Mouse (Mus musculus) right cerebral cortex, postnatal 10 days (tissue): ENCODE results near the gene Hmcn1.

ENCODE experiments used
- DNase-seq, 2 experiments: peaks; one replicate each; pipeline ENCODE4 v3.0.0; 2021; ENCODE audit warnings: low spot score in 2 of 2

The Hmcn1 gene

DNA sequence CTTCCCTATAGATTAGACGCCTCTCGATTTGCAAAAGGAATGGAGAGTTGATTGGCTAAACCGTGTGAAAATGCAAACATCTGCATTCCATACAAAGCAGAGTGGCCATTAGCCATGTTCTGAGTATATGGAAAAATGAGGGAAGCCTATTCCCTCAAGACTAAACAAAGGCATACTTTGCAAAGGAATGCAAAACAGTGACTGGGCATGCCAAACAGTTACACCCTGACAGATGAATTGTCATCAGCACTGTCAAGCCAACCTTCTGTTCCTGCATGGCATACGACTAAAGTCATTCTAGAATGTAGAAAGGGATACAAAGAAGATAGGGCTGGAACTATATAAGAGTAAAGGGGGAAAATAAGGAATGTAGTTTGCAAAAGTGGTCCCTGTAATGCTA lies 115.3 kb downstream of the Hmcn1 start:
- DNase-seq: no peak

DNA sequence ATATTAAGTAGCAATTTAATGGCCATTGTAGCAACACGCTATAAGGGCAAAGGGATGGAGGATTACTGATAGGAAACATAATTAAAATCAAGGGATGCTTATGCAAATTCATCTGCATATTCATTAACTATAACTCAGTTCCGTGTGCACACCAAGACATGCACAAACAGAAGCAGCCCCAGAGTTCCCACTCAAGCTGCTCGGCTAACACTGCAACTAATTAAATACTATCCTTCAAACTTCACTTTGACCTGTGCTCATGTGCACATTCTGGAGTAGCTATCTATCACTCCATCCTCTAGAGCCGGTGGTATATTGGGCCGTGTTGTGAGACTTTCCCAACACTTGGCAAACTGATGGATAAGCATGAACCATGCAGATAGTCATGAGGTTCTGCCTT lies 119.2 kb downstream of the Hmcn1 start:
- DNase-seq: no peak

DNA sequence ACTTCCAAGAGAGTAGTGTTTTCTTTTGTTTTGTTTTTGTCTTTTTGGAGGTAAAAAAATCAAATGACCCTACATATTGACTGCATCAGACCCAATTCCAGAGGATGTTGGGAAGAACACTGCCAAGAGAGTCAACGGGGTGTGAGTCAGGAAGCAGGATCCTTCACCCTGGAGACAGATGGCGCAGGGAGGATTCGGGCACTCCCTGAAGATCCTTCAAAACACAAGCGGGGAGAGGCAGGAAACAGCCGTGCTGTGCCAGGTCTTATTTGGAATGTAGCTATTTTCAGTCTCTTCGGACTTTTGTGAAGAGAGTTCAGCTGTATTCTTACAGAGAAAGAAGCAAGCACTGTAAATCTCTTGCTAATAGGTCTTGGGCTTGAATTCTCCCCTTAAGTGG lies 120.0 kb downstream of the Hmcn1 start:
- no peak for DNase-seq

DNA sequence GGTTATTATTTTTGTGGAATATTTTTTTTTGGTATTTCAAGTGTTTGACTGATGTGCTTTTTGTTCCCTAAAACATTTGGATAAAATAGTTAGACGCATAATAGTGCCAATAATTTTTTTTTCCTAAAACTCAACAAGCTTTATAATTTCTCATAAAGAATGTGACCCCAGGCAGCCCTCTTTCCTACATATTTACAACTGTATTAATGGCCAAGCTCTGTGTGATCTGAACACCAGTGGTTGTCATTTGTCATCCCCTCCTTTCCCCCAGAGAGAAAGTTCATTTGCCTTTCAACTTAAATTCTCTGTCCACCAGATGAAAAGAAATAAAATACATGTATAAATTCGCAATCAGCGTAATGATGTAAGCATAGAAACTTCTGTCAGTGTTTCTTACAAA lies 121.1 kb downstream of the Hmcn1 start:
- no peak for DNase-seq

DNA sequence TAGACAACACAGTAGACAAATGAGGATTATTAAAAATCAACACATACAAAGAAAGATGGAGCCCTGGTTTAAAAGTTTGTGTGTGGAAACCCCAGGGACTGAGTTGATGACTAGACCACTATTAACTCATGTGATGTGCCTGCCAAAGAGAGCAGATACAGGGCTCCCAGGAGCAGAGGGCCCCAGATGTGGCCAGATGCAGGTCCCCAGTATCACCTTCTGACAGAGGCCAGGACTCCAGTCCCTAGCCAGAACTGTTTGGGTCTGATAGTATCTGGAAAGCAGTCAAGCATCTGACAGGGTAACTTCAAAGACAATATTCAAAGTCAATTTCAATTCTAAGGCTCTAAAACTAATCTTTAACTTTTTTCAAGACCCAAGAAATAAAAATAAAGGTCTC lies 124.0 kb downstream of the Hmcn1 start:
- no peak for DNase-seq

DNA sequence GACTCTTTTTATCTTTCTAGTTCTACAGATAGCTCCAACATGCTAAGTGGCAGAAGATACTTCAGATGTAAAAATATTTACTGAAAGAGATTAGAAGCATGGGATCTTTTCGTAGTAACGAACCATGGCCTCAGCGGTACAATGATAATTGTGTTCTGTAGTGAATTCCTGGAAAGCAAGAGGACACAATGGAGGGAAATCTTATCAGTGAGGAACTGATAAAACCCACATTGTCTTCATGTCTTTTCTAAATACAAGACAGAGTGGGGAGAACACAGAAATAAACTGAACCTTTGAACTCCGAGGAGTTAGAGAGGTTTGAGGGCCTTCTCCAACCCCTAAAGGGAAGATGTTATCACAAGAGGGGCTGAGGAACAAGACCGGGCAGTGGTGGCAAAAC lies 126.6 kb downstream of the Hmcn1 start:
- DNase-seq: no peak

DNA sequence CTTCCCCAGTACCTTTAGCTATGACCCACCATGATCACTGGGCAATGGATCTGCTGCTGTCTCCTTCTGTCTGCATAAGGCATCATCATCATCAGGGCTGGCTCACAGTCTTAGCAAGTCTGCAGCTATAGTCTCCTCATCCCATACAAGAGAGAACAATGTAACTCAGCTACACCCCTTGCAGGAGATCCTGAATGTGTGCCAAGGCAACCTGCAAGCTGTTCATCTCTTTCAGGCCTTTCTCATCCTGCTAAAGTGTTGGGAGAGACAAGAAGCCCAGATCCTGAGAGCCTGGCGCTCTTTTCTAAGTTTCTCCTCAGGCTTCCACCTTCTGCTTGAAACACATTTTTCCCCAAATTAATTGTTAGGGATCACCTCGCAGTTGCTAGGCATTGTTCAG lies 135.5 kb downstream of the Hmcn1 start:
- DNase-seq: no peak

DNA sequence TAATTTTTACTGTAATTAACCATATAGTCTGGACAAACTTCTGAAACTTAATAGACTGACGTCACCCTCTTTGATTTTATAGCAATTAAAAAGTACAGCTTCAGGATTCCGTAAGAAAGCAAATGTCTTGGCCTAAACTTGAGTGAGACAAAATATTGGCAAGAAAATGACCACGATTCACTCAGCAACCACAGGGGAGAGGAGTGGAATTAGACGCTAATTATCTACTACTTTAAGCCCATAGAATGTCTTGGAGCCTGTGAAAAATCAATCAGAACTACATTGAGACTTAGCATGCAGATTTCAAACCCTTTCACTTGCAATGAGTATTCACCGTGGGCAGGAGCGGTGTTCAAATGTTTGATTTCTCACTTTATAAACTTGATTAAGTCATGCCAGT lies 159.8 kb downstream of the Hmcn1 start:
- no peak for DNase-seq

DNA sequence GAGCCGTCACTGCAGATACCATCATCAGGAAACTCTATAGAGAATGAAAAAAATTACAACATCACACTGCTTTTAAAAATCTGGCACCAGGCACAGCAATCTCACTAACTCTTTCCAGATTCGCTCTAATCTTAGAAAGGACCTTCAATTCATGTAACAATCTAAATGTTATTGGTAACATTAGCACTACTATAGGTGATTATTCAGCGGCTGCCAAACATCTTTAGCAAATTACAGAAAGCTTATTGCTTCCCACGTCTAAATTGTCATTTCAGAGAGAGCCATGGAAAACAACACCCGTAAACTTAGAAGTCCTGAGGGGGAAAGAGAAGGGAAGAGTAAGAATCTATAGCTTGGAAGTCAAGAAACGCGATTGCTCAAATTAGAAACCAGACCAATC lies 163.4 kb downstream of the Hmcn1 start:
- no peak for DNase-seq

DNA sequence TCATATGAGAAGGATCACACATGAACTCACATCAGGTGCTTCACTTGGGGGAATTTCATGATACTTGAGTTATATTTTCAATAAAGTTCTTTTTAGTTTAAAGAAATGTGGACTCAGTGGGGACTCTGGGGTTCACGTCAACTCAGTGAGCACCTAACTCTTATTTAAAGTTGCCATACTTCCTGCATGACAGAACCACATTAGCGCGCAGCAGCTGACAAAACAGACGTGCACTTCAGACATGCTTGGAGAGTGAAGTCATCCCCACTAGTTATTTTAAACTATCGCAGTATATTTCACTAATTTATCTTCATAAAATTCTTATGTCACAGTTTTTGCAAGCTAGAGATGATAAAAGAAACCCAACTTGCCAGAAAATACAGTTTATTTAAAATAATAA lies 166.1 kb downstream of the Hmcn1 start:
- no peak for DNase-seq

DNA sequence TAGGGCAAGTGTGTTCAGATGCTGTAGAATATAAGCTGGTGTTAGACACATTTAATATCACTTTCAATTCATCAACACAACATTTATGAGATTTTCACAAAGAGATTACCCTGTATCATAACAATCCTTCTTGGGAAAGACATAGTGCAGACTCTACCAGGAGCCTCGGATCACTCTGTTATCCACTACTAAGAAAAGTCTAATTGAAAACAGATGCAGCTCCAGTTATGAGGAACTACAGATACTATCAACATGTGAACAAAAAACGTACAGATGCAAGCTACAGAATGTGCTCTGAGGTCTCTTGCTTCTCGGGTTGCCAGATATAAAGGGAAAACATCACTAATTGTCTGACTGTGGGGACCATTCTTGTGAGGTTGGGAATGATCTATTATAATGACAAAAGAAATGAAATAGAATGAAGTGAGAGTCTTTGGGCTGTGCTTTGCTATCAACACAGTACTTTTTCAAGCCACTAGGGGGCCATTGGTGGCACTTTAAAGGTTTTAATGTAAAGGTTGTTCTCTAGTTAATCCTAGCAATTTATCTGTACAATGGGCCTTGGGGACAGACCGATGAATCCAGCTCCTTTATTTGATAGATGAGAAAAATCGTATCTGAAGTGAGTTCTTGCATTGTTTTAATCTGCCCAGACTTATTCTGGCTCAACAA lies 168.8 kb downstream of the Hmcn1 start:
- DNase-seq: no peak

DNA sequence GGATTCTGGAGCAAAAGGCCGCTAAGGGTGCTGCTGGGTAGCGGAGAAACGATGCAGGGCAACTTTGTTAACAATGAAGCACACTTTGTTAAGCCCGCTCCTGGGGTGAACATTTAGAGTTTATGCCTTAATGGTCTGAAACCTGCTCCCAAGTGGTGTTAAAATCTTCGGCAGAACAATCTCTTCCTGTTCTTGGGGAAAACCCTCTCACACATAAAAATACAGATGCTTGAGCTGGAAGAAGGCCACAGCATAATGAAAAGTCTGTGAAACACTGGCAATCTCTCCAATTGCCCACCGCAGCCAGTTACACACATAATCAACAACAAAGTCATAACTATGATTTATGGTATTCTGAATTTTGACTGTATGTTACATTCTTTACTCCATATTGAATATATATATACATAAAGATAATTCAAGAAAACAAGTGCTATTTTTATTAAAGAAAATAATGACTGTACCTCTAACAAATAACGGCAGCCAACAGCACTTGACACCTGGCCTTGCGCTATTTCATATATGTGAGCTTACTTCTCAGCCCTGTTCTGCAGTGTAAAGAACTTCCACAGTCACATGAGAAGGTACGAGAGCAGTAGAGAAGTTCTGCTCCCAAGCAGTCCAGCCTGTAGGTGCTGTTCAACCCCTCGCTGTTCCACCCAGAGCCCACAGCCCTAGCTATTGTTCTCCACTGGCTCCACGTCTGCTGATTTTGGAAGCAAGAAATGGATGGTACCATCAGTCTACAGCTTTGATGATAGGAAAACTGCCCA lies 177.0 kb downstream of the Hmcn1 start:
- DNase-seq: no peak

DNA sequence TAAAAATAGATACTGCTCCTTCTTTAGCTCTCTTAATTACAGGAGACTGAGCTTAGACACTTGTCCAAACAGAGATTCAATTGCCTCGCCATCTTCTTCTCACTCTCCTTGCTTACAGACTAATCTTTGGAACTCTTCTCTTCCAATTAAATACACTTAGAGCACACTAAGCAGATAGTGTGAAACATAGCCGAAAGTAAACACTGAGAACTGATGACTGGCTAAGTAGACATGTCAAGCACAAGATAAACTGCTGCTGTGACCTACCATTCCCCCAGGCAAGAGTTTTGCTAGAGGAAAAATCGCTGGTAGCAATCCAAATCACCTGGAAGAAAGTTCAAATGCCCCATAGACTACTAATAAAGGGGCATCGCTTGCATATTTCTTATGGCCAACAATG lies 178.3 kb downstream of the Hmcn1 start:
- DNase-seq: no peak

DNA sequence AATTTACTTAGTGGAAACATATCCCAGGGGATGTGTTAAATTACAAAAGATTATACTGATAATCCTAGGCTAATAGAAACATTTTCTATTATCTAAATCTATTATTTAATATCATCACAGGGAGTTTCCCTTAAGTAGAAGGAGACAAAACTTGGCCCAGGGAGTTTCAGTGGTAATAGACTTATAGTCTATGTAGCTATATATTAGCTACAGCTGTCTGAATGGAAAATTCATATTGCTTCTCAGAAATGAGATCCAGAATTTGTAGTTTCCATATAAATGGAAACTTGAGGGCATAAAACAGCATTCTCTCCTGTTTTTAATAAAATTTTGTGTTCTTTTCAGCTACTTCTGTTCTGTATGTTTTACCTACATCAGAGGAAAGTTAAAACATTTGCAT lies 179.9 kb downstream of the Hmcn1 start:
- DNase-seq: no peak

DNA sequence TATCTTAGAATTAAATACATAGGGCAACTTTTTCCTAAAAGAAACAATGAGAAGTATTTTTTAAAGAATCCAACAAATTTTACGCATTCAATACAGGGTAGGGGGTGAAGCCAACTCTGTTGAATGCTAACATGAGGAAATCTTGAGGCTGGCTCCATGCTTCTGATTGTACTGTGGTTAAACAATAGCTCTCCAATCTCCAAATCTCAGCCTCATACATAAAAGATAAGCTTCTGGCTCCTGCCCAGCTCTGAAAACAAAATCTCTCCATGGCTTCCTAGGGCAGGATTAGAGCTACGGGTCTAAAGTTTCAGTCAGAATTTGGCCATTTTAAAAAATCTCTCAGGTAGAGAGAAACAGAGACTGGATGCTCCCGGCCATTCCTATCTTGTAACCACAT lies 186.4 kb downstream of the Hmcn1 start:
- no peak for DNase-seq

DNA sequence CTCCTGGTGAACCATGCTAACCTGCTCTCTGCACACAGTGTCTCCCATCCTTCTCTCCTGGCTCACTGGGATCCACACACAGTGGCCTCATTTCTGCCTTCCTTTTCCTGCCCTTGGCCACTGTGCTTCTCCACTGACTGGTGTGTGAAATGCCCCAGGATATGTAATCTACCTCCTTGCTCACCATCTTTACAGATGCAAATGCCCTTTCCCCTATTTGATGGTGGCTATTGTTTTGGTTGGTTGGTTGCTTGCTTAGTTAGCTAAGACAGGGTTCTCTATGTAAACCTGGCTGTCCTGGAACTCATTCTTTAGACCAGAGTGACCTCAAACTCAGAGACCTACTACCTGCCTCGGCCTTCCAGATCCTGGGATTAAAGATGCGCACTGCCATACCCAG lies 187.8 kb downstream of the Hmcn1 start:
- no peak for DNase-seq

DNA sequence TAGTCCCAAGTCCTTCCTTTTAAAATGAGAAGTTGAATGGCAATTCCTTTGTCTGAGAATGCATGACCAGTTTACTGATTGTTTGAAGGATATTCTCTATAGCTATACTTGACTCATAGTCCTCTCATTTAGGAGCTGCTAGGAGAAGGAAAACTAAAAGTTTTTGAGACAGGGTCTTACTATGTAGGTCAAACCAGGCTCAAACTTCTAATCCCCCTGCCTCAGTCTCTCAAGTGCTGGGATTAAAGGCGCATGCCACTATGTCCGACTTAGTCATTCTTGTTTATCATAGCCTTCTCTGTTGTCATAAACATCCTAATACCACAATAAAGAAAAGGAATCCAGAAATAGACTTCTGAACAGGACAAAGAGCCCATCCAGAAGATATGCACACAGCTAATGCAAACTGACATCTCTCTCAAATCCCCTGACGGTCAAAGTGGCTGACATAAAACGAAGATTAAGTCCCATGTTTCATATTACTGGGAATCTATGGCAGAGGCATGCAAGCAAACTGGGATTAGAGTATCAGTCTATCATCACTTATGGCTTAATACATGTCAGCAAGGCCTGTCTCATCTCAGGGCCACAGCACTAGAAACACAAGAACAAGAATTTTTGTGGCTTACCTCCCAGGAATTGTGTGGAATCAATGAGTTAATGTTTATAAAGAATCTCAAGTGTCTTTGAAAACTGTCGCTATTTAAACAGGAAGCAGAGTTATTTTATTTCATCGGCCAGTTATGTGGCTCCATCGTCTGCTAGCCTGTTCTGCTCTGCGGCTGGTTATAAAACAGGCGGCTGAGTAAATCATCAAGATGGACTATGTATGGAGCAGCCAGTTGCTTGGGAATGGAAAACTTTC lies 188.8 kb downstream of the Hmcn1 start:
- no peak for DNase-seq

DNA sequence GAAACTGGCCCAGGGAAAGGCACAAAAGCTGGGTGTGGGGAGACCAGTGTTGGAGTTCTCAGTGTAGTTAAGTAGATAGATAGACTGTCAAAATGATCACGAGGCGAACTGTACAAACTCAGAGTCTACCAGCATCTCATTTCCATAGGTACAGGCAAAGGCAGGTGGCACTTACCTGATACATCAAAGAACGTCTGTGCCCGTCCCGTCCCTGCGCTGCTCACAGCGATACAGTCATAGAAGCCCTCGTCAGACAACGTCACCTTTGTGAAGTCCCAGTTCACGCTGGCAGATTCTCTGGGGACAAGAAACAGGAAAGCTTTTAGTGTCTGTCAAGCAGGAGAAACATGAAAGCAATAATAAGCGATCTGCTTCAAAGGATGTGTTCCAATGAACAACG lies 190.6 kb downstream of the Hmcn1 start:
- DNase-seq: no peak

DNA sequence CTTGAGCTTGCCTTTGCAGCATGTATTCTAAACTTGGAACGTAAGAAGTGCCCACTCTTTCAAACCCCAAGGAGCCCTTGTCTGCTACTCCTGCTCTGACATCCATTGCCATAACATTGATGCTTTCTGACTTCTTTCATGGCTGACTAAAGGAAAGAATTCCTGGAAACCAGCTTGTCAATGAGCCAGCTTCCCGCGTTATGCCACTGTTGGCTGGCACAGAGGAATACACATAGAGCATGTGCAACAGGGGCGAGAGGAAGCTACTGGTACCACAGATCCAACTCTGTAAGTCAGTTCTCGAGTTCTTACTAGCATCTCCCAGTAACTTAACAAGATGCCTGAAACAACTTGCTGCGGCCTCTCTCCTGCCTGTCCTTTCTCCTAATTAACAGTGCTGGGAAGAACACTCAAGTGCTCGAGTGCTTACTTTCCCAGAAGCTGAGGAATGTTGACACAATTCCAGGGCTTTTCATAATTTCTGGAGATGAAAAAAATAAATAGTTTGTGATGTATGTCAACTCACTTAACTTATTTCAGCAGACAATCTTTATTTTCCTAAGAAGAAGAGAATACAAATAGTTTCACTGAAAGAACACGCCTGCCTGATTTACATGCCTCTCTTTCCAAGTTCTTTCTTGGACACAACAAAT lies 192.5 kb downstream of the Hmcn1 start:
- DNase-seq: no peak

DNA sequence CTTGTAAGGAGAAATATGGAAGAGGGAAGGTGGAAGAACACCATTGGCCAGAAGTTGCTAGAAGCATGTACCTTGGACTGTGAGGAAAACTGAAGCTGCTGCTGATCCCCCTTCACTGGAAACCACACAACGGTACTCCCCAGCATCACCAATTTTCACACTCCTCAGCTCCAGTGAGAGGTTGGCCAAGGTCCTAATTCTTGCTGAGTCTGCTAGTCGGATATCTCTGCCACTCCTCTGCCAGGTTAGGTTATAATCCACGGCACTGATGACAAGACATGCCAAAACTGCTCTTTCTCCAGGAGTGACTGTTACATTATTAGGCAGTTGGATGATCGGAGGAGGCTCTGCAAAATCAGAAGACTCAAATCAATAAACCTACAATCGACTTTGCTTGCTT lies 194.6 kb downstream of the Hmcn1 start:
- DNase-seq: no peak

DNA sequence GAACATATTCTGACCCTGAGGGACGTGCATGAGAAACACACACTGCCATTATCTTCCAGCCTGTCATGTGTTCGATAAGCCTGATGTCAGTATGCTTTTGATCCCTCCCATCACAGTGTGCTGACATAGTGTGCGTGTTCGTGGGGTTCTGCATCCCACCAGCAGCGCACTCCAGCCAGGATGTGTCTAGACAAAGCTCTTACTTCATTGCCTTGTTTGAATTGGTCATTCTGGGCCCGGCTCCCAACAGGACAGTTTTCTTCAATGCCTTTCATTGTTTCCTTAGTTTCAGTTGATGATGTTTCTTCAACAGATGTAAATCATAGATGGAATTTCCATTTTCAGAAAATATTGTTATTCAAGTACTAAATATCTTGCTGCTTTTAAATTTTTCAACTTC lies 206.5 kb downstream of the Hmcn1 start:
- DNase-seq: no peak
